30 mouse cellular contexts compared by ENCODE assay signal in the genomic region with DNA sequence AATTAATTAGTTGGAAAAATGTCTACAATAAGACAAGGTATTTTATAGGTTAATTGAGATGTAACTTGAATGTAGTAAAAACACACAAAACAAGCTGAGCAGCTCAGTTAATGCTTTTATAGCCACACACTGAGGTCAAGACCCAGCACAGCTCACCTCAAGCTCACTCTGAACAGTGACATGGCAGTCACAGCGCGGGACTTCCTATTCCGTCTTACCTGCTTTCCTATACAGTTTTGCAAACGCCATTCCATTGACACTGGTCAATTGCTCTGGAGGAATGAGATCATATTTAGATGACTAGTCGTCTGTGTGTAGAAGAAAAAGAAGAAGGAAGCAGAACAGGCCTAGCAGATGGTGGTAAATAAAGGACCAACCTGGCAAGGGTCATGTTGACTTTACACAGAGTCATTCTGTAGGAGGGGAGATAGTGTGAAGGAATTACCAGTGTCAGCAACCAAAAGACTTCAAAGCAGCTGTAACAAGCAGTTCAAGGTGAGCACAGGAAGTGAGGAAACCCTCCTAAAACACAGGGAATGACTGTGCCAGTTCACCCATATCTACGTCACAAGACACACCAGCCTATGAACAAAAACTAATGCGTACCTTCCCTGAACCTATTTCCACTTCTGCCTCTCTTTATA.
DNase-seq lines count a peak whose midpoint lies in the region; ATAC-seq lines count a peak whose summit lies in the region.
"Had no signal": no experiment of that assay in that cellular context is flagged by ENCODE, and none has a peak within 500 bp of the region (broad histone marks: within the 10 kb centered on the region; RNA-seq: fewer than 3 reads in every experiment).

No protein-coding gene starts in this region.

- H3K27me3 ChIP-seq in liver, embryonic 16.5 days (ENCODE audit: control insufficient read depth, insufficient read depth, low read depth, low read length): no peaks in the 10 kb centered on the region
- no peaks in the 10 kb centered on the region for H3K27me3 ChIP-seq in liver, embryonic 11.5 days (replicated peaks; ENCODE audit: control insufficient read depth, insufficient read depth, low read length)
- no peaks in the 10 kb centered on the region for H3K27me3 ChIP-seq in intestine, embryonic 15.5 days (replicated peaks)
- no peaks in the 10 kb centered on the region for H3K27me3 ChIP-seq in stomach, embryonic 15.5 days (replicated peaks)
- H3K27me3 ChIP-seq: embryonic facial prominence, embryonic 15.5 days; forebrain, embryonic 13.5 days; heart, embryonic 15.5 days; limb, embryonic 12.5 days; liver, embryonic 13.5 days; megakaryocyte, embryonic 14.5 days; midbrain, embryonic 12.5 days; neural tube, embryonic 12.5 days had no signal

- no peak for DNase-seq in liver, embryonic 11.5 days (ENCODE audit: low spot score)
- DNase-seq in adrenal gland, adult 2 months: no peak
- DNase-seq in cerebellum, postnatal 4 days (ENCODE audit: low spot score in 2 of 2): no peak
- DNase-seq in frontal cortex, postnatal 25 days (ENCODE audit: low spot score in 2 of 2): no peak
- DNase-seq: cerebellum, adult 2 months; cerebellum, postnatal 14 days; gastrocnemius, postnatal 25 days; heart, adult 11 months; kidney, adult 2 months; kidney, postnatal 10 days; layer of hippocampus, adult 9-11 months; liver, embryonic 13.5 days; lung, postnatal 4 days; right cerebral cortex, postnatal 4 days; thymus, postnatal 14 days had no signal

- 0 out of 2 replicates have a peak overlapping the region, but pooled peaks have one; percentile 14 for H3K27ac ChIP-seq in liver, embryonic 16.5 days (ENCODE audit: low read length)
- no peak overlapping the region for H3K27ac ChIP-seq in liver, embryonic 11.5 days (ENCODE audit: low read depth, low read length)
- no peak overlapping the region for H3K27ac ChIP-seq in intestine, embryonic 15.5 days
- H3K27ac ChIP-seq in stomach, embryonic 15.5 days: no peak overlapping the region
- H3K27ac ChIP-seq: embryonic facial prominence, embryonic 10.5 days; embryonic facial prominence, embryonic 15.5 days; forebrain, embryonic 13.5 days; heart, embryonic 10.5 days; heart, embryonic 15.5 days; limb, embryonic 12.5 days; liver, embryonic 13.5 days; midbrain, embryonic 12.5 days; neural tube, embryonic 12.5 days had no signal

- no peak for ATAC-seq in liver, embryonic 16.5 days (ENCODE audit: low read depth)
- ATAC-seq in liver, embryonic 11.5 days (replicated peaks; ENCODE audit: low FRiP score): no peak
- peak; percentile 84 for ATAC-seq in intestine, embryonic 15.5 days
- ATAC-seq in stomach, embryonic 15.5 days (ENCODE audit: insufficient read depth, low FRiP score, low read depth): peak; percentile 70
- ATAC-seq: forebrain, embryonic 13.5 days; hindbrain, embryonic 16.5 days; lung, postnatal 0 days had no signal

- no peaks in the 10 kb centered on the region for H3K36me3 ChIP-seq in liver, embryonic 16.5 days (ENCODE audit: control insufficient read depth, insufficient read depth)
- H3K36me3 ChIP-seq in liver, embryonic 11.5 days (ENCODE audit: control insufficient read depth, insufficient read depth, low read length): no peaks in the 10 kb centered on the region
- no peaks in the 10 kb centered on the region for H3K36me3 ChIP-seq in intestine, embryonic 15.5 days
- no peaks in the 10 kb centered on the region for H3K36me3 ChIP-seq in stomach, embryonic 15.5 days
- H3K36me3 ChIP-seq: embryonic facial prominence, embryonic 10.5 days; embryonic facial prominence, embryonic 15.5 days; heart, embryonic 10.5 days; heart, embryonic 15.5 days; limb, embryonic 12.5 days; midbrain, embryonic 12.5 days; neural tube, embryonic 12.5 days had no signal

- peaks cover 3% of the 10 kb centered on the region for H3K4me1 ChIP-seq in liver, embryonic 16.5 days (ENCODE audit: control insufficient read depth, low read depth, low read length)
- peaks cover 8% of the 10 kb centered on the region for H3K4me1 ChIP-seq in liver, embryonic 11.5 days (replicated peaks; ENCODE audit: control insufficient read depth, insufficient read depth, low read length)
- no peaks in the 10 kb centered on the region for H3K4me1 ChIP-seq in intestine, embryonic 15.5 days (replicated peaks)
- H3K4me1 ChIP-seq in stomach, embryonic 15.5 days: no peaks in the 10 kb centered on the region
- H3K4me1 ChIP-seq: embryonic facial prominence, embryonic 15.5 days; limb, embryonic 12.5 days; neural tube, embryonic 12.5 days had no signal

- no peaks in the 10 kb centered on the region for H3K9me3 ChIP-seq in liver, embryonic 16.5 days (replicated peaks; ENCODE audit: control insufficient read depth, low read length)
- no peaks in the 10 kb centered on the region for H3K9me3 ChIP-seq in liver, embryonic 11.5 days (ENCODE audit: control insufficient read depth, low read length)
- H3K9me3 ChIP-seq in intestine, embryonic 15.5 days: no peaks in the 10 kb centered on the region
- no peaks in the 10 kb centered on the region for H3K9me3 ChIP-seq in stomach, embryonic 15.5 days
- H3K9me3 ChIP-seq: embryonic facial prominence, embryonic 10.5 days; embryonic facial prominence, embryonic 15.5 days; forebrain, embryonic 13.5 days; heart, embryonic 10.5 days; heart, embryonic 15.5 days; limb, embryonic 12.5 days; liver, embryonic 13.5 days; megakaryocyte, embryonic 14.5 days; midbrain, embryonic 12.5 days; neural tube, embryonic 12.5 days had no signal

- 65% methylated on average over 7 of the region's 7 CpGs for WGBS in liver, embryonic 16.5 days (ENCODE audit: insufficient replicate concordance)
- WGBS in liver, embryonic 11.5 days: 76% methylated on average over 7 of the region's 7 CpGs
- 61% methylated on average over 7 of the region's 7 CpGs for whole genome bisulfite sequencing in intestine, embryonic 15.5 days
- WGBS in stomach, embryonic 15.5 days: 63% methylated on average over 7 of the region's 7 CpGs

- no peak overlapping the region for H3K4me3 ChIP-seq in liver, embryonic 16.5 days (ENCODE audit: low read depth, low read length)
- H3K4me3 ChIP-seq in liver, embryonic 11.5 days (ENCODE audit: low read depth, low read length): no peak overlapping the region
- no peak overlapping the region for H3K4me3 ChIP-seq in intestine, embryonic 15.5 days (replicated peaks)
- no peak overlapping the region for H3K4me3 ChIP-seq in stomach, embryonic 15.5 days (replicated peaks)
- H3K4me3 ChIP-seq: embryonic facial prominence, embryonic 10.5 days; embryonic facial prominence, embryonic 15.5 days; forebrain, embryonic 13.5 days; heart, embryonic 10.5 days; heart, embryonic 15.5 days; limb, embryonic 12.5 days; liver, embryonic 13.5 days; megakaryocyte, embryonic 14.5 days; midbrain, embryonic 12.5 days; myocyte; neural tube, embryonic 12.5 days had no signal

- H3K4me2 ChIP-seq in liver, embryonic 16.5 days (ENCODE audit: low read depth, low read length): no peak overlapping the region
- H3K4me2 ChIP-seq in liver, embryonic 11.5 days: no peak overlapping the region
- no peak overlapping the region for H3K4me2 ChIP-seq in intestine, embryonic 15.5 days (replicated peaks)
- no peak overlapping the region for H3K4me2 ChIP-seq in stomach, embryonic 15.5 days
- H3K4me2 ChIP-seq: embryonic facial prominence, embryonic 15.5 days; forebrain, embryonic 13.5 days; heart, embryonic 15.5 days; limb, embryonic 12.5 days; liver, embryonic 13.5 days; midbrain, embryonic 12.5 days; neural tube, embryonic 12.5 days had no signal

- no peak overlapping the region for H3K9ac ChIP-seq in liver, embryonic 16.5 days (ENCODE audit: low read depth, low read length)
- no peak overlapping the region for H3K9ac ChIP-seq in liver, embryonic 11.5 days (ENCODE audit: low read depth, low read length)
- H3K9ac ChIP-seq in intestine, embryonic 15.5 days: no peak overlapping the region
- H3K9ac ChIP-seq in stomach, embryonic 15.5 days: no peak overlapping the region
- H3K9ac ChIP-seq: embryonic facial prominence, embryonic 15.5 days; forebrain, embryonic 13.5 days; heart, embryonic 15.5 days; limb, embryonic 12.5 days; liver, embryonic 13.5 days; midbrain, embryonic 12.5 days; neural tube, embryonic 12.5 days had no signal

Comparison
In these comparisons a context has a peak if more than half of its experiments do, and no peak if none do; other contexts are left out.
1. ATAC-seq: peak in intestine, embryonic 15.5 days (single experiment) and stomach, embryonic 15.5 days (single experiment); none in liver, embryonic 16.5 days (single experiment) and liver, embryonic 11.5 days (single experiment).